Mouse (Mus musculus): ENCODE measurements around the gene Slc6a6. TPM values are rescaled to one million over a fixed set of nuclear protein-coding genes. Genes with fewer than 3 reads are reported as not detected.

Gene Slc6a6
- 58.0 and 61.9 TPM in 2 replicates for total RNA-seq (2015)
- 46.7 and 61.0 TPM in 2 replicates for total RNA-seq (2017)

DNA sequence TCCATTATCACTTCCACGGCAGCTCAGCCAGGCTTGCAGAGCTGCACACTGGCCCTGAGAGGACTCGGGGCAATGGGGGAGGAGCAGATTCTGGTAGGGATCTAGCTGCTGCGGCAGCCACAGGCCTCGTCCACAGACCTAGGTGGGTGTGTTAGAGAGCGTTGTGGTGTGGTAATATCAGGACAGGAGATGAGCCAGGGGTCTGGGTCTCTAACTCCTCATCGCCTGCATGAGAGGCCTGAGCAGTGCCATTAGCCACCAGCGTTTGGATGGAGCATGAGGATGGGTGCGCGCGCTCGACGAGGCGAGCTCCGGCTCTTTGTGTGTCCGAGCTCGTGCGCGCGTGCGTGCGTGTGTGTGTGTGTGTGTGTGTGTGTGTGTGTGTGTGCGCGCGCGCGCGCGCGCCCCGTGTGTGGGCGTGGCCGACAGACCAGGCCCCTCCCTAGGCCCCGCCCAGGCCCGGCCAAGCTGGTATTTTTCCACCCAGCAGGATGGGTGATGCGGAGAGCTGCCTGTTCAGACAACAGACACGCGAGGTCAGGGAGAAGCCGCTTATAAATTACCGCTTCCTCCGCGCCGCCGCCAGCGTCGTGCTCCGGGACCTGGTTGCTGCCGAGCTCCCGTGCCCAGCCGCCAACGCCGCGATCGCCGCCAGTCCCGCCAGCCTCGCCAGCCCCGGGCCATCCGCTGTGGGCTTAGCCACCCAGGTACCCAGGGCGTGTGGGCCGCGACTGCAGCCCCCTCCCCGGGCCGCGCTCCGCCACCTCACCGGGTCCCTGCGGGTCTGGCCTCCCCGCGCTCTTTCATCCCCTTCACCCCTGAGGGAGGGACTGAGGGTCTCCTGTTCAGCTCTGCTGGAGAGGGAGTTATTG, at the start of gene Slc6a6:
Gene Slc6a6 (plus strand): TSS at position 452 of the 872 bp plus-strand sequence.
- peak; percentile 55 for ATAC-seq (ENCODE audit: poor library complexity, severe bottlenecking)

- ATAC-seq (ENCODE audit: poor library complexity, severe bottlenecking), result no peak
These were observed 49.4 kb upstream of the Slc6a6 start for GRCm38 (mm10) chr6:91634417-91634816.

- no peak for ATAC-seq (ENCODE audit: poor library complexity, severe bottlenecking)
These were observed 49.0 kb upstream of the Slc6a6 start for GRCm38 (mm10) chr6:91634876-91635275.

- no peak for ATAC-seq (ENCODE audit: poor library complexity, severe bottlenecking)
These were observed 45.5 kb upstream of the Slc6a6 start for GRCm38 (mm10) chr6:91638204-91638995.

DNA sequence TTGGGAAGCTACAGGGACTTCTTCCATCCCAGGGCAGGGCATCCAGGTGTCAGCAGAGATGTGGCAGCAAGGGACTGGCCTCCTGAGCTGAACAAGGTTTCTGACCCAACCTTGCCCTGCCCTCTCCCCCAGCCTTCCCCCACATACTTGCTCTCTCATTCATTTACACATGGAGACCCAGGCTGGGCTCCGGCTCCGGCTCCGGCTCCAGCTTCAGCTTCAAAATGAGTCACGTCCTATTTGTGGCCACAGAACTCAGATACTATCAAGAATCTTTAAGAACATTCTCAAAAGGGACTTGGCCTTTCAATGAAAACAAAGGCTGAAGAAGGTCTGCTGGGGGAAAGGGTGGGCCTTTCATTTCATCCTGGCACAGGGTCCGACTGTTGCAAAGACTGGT, 40.8 kb upstream of the Slc6a6 start:
- ATAC-seq (ENCODE audit: poor library complexity, severe bottlenecking), result no peak

DNA sequence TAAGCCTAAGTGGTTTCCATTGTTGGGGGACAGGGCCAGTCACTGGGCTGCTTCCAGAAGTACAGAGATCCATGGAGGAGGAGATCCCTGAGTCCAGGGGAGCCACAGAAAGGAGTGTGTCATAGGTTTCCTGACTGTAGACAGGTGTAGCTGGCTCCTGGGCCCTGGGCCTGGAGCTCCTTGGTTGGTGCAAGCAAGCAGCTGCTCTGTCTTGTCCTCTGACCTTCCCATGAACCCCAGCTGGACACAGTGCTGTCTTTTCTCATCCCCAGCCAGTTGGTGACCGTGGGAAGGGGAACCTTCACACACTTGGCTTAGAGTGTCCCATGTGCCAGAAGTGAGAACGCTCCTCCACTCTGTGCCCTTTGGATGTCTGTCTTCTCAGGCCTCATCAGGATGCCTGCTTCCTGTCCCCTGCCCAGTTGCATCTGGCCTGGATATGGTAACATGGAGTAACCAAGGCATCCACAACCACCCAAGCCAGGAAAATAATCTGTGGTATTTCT, 40.4 kb upstream of the Slc6a6 start:
- no peak for ATAC-seq (ENCODE audit: poor library complexity, severe bottlenecking)

- ATAC-seq (ENCODE audit: poor library complexity, severe bottlenecking), result no peak
These were observed 37.8 kb upstream of the Slc6a6 start for GRCm38 (mm10) chr6:91646019-91646418.

DNA sequence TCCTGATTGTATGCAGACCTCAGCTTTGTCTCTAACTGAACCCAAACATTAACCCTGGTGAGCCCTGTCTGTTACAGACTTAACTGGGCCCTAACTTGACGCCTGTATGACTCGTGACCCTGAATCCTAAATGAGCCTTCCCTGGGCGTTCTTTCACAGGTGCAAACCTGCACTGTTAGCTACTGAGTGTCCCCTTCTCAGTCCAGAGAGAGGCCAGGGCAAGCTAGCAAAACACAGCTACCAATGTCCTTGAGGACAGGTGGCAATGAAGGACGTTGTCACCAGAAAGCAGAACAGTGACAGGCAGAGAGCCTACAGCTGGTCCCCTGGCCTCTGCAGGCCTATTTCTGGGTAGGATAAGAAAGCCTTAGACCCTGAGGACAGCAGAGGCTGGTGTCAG, 37.0 kb upstream of the Slc6a6 start:
- no peak for ATAC-seq (ENCODE audit: poor library complexity, severe bottlenecking)

GRCm38 (mm10) chr6:91647385-91647791, 36.5 kb upstream of the Slc6a6 start:
- no peak for ATAC-seq (ENCODE audit: poor library complexity, severe bottlenecking)

- no peak for ATAC-seq (ENCODE audit: poor library complexity, severe bottlenecking)
These were observed 33.6 kb upstream of the Slc6a6 start for GRCm38 (mm10) chr6:91650255-91650654.

DNA sequence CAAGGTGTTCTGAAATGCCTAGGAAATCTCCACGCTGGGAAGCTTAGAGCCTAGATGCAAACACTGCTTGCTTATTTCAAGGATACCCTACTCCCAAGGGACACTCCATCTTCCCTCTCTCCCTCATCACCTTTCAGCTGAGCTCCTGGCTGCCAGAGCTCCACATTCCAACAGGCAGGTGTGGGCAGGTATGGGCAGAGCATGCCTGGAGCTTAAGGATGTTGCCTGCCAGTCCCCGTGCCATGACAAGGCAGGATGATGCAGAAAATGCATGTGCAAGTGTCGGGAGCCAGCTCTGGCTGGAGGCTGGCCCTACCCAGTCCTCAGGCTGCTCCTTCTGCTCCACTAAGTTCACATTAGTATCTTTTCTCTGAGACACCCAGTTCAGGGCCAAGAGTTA, 31.6 kb upstream of the Slc6a6 start:
- ATAC-seq (ENCODE audit: poor library complexity, severe bottlenecking), result no peak

- no peak for ATAC-seq (ENCODE audit: poor library complexity, severe bottlenecking)
These were observed 28.6 kb upstream of the Slc6a6 start for GRCm38 (mm10) chr6:91655244-91655643.

GRCm38 (mm10) chr6:91655874-91656433, 27.9 kb upstream of the Slc6a6 start:
- ATAC-seq (ENCODE audit: poor library complexity, severe bottlenecking), result no peak

DNA sequence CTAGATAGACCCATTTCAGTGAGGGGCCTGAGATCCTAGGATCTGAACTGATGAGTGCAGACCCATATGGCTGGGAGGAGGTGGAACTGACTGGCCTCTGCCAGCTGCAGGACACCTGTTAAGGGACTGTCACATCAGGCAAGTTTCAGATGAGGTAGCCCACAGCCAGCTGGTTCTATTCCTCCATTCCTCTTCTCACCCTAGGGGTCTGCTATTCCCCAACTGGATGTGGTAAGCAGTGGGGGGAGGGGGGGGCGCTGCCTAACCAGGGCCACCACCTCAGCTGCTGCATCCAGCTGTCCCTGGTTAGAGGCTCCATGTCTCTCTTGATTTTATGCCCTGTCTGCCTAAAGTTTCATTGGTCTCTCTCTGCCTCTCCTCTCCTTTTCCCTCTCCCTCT, 25.6 kb upstream of the Slc6a6 start:
- ATAC-seq (ENCODE audit: poor library complexity, severe bottlenecking), result no peak

- 0 out of 2 replicates have a peak, but pooled peaks have one; percentile 27 for ATAC-seq (ENCODE audit: poor library complexity, severe bottlenecking)
These were observed 23.9 kb upstream of the Slc6a6 start for GRCm38 (mm10) chr6:91659841-91660509.

DNA sequence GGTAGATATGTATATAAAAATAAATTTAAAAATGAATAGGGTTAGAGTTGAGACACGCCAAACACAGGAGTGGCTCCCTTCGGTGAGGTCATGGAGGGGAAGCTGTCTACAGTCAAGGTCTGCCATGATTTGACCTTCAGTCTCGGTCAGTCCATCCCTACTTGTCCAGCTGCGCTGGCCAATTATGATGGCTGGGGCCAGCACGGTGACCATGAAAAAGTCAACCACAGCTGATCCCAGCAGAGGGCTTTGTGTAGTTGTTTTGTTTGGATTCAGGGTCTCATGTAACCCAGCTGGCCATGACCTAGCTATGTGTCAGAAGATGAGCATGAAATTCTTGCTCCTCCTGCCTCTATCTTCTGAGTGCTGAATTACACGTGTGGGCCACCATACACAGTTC, 21.6 kb upstream of the Slc6a6 start:
- ATAC-seq (ENCODE audit: poor library complexity, severe bottlenecking), result no peak

GRCm38 (mm10) chr6:91663616-91664015, 20.2 kb upstream of the Slc6a6 start:
- no peak for ATAC-seq (ENCODE audit: poor library complexity, severe bottlenecking)

GRCm38 (mm10) chr6:91665267-91665666, 18.6 kb upstream of the Slc6a6 start:
- ATAC-seq (ENCODE audit: poor library complexity, severe bottlenecking), result no peak

GRCm38 (mm10) chr6:91665990-91666700, 17.7 kb upstream of the Slc6a6 start:
- ATAC-seq (ENCODE audit: poor library complexity, severe bottlenecking), result no peak

GRCm38 (mm10) chr6:91667141-91667540, 16.7 kb upstream of the Slc6a6 start:
- no peak for ATAC-seq (ENCODE audit: poor library complexity, severe bottlenecking)

Data from megakaryocyte, adult 5-6 weeks (primary cell).